Mouse (Mus musculus): ENCODE measurements around the gene Ccdc188.

Gene Ccdc188

DNA sequence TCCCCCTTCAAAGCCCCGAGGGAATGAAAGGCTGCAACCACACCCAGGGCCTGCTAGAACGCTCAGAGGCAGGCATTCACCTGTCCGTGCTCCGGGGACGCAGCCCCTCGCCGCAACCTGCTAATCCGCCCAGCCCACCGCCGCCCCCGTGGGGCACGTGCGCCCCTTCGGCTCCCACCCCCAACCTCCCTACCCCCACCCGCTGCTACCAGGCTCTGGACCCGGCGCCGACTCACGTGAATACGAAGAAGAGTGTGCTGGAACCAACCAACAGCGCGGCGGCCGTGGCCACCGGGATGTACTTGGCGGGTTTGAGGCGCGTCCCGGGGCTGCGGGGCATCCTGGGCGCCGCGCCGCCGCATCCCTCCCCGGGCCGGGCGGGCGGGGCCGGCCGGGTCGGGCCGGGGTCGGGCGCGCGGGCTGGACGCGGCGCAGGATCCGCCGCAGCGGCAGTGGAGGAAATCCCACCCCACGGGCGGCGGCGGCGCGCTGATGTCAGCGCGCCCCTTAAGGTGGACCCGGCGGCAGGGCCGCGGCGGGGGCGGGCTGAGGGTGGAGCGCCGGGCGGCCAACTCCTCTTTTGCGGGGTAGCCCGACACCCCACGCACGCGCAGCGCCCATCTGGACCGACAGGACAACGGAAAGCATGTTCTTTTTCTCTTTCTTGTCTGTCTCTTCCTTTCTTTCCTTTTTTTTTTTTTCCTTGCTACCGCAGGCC, 17.2 kb downstream of the Ccdc188 start, which contains the start of gene Zdhhc8:
Zdhhc8 (minus strand) TSS at position 466 of the 718 bp plus-strand sequence.
- peak; percentile 70 for DNase-seq (ENCODE audit: low read depth, low spot score)

DNA sequence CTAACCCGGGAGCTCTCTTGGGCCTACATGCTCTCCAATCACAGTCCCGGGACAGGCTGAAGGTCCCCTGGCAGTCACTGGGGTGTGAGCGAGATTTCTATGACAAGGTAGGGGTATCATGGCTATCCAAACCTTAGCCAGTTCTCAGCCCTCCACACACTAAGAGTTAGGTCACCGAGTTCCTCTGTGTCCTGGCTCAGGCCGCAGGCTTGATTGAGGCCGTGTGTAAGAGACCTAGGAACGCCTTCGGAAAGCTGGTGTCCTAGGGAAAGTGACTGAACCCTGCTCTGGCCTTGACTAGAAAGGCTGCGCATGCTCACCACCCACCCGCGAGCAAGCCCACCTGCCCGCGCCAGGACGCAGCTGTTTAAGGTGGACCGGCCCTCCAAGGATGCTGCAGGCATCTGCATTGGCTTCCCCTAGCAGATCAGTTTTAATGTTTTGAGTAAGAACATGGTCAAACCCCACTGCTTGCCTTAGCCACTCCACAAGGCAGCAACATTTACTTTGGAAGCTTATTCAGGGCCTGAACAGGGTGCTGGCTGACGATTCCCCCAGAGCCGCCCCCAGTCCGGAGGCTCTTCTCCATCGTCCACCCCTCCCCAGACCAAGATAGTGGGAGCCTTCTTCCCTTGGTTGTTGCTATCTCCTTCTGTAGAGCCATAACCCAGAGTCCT, 17.8 kb downstream of the Ccdc188 start:
- peak; percentile 33 for DNase-seq (ENCODE audit: low read depth, low spot score)

DNA sequence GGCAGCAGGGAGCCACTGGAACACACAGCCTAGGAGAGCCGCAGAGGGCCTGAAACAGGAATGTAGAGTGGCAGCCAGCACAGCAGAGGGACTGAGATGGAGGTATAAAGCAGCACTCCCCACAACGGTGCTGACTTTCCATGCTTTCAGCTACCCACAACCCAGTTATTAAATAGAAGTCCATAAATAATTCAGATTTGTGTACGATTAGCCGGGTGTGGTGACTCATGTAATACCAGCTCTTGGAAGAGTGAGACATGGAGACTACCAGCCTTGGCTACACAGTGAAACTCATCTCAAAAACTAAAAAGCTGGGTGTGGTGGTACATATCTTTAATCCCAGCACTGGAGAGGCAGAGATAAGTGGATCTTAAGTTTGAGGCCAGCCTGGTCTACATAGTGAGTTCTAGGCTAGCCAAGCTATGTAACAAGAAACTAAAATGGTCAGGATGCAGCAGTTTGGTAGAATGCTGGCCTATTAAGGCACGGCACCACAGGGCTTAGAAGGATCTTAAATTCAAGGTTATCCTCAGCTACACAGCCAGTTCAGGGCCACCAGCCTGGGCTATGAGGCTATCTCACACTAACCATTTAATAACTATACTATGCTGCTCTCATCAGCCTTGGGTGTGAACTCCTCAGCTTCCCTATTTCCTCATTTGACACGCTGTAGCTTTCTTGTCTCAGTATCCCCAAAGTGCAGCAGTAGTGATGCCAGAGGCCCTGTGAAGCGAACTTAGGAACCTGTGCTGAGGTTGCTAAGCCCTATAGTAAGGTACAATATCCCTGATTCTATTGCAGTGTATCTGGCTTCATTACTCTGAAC, 19.2 kb downstream of the Ccdc188 start:
- no peak for DNase-seq (ENCODE audit: low read depth, low spot score)

DNA sequence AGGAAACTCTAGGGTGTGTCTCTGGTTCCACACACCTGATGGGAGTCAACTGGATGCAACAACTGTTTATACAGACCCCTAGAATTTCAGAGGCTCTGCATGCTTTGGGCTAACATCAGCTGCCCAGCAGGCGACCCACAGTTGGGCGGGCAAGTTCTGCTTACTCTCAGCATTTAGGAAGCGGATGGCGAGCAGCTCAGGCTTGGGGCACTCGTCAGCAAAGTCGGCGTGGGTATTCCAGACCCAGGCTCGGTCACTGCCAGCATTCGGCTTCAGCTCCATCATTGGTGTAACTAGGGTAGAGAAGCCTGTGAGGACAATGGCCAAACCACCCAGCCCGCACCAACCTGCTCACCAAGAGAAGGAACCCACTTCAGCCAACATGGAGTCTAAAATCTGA, 23.9 kb downstream of the Ccdc188 start:
- DNase-seq (ENCODE audit: low read depth, low spot score) = no peak

DNA sequence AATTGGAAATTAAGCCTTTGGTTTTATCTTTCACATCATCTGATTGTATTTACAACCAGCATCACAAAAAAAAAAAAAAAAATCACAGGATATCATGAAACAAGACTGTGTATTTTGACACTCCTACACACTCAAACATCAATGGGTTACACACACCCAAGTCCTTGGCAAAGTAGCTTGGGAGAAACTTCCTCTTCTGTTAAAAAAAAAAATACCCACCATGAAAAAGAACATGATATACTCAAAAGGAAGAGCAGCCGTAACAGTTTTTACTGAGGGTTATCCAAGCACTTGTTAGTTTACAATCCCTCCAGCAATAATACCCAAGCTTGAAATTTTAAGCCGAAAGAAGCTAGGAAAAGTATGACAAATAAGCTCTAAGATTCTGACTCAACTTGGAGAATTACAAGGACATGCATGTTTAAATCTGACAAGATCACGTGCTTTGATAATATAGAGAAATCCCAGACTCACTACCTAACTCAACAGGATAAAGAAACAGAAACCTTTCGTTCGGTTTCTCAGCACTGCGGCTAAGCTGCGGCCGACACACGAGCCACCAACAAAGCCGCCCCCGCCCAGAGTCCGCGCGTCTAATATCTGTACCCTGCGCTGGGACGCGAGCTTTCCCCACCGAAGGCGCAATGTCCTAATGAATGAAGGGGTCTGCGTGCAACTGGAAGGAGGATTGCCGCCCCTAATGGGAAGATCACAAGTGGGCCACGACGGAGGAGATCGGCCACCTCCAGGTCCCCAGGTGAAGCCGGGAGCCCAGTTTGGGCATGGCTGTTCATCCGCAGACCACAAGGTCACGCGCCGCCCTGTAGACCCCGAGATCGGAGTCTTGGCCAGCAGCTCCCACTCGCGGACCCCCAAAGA, 30.1 kb downstream of the Ccdc188 start:
- no peak for DNase-seq (ENCODE audit: low read depth, low spot score)

DNA sequence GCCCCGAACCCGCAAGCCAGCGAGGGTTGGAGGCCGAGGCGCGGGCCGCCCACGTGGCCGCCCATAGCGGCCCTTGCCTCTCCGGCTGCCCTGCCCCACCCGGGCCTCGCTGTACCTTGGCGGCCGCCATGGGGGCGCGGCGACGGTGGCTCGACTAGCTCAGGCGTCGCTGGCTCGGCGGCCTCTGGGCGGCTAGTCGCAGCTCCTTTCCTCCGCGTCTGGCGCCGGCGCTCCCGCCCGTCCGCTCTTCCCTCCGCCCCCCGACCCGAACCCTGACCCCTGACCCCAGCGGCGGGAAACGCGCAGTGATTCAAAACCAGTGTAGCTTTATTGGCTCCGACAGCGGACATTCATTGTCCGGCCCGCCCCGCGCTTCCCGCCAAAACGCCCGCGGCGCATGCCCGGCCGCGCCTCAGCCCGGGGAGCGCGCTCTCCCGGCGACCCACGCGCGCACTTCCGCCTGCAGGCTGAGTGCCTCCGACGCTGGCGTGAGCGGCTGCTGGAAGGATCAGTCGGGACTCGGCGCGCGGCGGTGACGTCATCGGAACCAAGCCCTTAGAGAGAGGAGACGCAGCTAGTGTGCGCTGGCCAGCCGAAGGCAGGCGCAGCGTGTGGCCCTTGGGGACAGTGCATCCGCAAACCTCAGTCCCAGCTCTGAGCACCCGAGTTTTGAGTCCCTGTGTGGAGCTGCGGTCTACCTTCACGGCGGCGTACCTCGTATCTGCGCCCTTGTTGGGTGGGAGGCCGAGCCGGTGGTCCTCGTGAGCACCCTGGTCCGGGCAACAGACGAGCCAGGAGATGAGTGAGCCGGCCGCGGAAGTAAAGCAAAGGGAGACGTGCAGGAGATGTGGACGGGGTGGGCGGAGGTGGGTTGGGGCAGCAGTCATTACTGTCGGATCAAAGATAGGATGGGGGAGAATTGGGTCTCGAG, 31.0 kb downstream of the Ccdc188 start, which contains the start of the genes Trmt2a and Ranbp1:
Trmt2a (plus strand) TSS at position 247 of the 931 bp plus-strand sequence.
Ranbp1 (minus strand) TSS at position 300 of the 931 bp plus-strand sequence.
- peak; percentile 100 for DNase-seq (ENCODE audit: low read depth, low spot score)

DNA sequence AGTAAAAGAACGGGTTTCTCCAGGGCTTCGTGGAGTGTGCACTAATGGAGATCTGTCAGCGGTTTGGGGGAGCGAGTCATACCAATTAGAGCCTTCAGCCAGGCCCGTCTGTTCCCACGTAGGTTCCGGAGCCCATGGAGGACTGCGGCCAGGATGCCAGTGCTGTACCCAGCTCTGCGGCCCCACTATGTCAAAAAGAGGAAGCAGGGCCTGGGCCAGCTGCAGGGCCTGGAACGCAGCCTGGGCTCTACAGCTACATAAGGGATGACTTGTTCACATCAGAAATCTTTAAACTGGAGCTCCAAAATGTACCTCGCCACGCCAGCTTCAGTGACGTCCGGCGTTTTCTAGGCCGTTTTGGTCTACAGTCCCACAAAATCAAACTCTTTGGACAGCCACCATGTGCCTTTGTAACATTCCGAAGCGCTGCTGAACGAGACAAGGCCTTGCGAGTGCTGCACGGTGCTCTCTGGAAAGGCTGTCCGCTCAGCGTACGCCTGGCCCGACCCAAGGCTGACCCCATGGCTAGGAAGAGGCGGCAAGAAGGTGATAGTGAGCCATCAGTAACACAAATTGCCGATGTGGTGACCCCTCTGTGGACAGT, 31.8 kb downstream of the Ccdc188 start:
- DNase-seq (ENCODE audit: low read depth, low spot score) = peak; percentile 51

DNA sequence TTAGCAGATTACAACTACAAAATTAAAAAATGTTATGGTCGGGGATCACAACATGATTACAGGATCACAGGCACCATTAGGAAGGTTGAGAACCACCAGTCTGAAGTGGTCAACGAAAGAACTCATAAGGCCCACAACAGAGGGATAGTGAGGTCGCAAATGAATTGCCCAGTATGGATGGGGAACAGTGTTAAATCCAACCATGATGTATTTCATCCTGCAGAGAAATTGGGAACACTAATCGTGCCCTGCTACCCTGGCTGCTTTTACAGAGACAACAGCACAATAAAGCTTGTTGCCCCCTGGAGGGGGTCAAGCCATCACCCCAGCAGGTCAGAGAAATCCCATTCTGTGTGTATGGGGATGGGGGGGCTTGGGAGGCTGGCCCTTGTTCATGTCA, 32.6 kb downstream of the Ccdc188 start:
- no peak for DNase-seq (ENCODE audit: low read depth, low spot score)

DNA sequence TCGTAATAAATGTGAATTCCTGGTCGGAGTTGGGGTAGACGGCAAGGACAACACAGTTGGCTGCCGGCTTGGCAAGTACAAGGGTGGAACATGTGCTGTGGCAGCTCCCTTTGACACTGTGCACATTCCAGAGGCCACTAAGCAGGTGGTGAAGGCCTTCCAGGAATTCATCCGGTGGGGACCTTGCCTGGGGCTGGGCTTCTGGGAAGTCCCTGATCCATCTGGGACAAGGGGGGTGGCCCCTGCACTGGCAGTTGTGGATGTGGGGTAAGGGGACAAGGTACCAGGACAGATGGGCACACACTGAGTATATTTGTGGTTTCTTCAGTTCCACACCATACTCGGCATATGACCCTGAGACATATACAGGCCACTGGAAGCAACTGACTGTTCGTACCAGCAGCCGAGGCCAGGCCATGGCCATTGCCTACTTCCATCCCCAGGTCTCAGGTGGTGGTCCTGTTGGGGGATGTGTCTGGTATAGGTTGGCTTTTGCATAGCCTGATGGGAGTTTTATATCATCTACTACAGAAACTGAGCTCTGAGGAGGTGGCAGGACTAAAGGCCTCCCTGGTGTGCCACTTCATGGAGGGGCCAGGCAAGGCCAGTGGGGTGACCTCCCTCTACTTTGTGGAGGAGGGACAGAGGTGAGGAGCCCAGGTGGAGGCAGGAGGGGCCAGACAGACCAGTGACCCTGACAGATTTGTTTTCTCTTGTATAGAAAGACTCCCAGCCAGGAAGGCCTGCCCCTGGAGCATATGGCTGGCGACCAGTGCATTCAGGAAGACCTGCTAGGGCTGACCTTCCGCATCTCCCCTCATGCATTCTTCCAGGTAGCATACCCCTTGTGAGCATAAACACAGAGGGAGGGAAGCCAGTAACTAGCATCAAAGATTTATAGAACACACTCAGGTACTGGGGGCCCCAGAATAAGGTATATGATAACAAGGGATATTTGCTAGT, 33.4 kb downstream of the Ccdc188 start:
- no peak for DNase-seq (ENCODE audit: low read depth, low spot score)

DNA sequence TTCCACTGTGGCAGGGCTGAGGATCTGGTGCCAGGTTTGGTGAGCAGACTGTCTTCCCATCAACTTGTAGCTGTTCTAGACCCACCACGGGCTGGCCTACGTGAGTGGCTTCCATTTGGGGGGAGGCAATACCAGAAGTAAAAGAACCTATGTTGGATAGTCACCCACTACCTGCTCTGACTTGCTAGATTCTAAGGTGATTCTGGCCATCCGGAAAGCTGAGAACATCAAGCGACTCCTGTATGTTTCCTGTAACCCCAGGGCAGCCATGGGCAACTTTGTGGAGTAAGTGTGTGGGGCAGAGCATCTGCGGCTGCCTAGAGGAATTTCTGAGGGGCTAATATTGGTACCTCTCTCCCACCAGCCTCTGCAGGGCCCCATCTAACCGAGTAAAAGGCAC, 35.1 kb downstream of the Ccdc188 start:
- no peak for DNase-seq (ENCODE audit: low read depth, low spot score)

DNA sequence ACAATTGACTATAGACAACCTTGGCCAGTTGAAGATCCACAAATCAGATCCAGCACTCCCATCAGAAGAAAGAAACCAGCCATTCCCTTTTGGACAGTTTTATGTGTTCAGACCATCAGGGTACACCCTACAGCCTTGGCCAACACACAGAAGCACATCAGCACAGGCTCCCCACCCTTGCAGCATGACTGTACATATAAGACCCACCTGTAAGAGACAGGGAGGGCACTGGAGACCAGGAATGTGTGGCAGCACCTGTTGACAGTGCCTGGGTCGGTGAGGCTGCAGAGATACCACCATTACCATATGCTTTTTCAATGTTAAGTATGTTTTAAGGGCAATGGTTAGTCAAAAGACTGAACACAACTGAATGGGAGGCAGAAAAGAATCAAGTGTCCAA, 36.2 kb downstream of the Ccdc188 start:
- no peak for DNase-seq (ENCODE audit: low read depth, low spot score)

DNA sequence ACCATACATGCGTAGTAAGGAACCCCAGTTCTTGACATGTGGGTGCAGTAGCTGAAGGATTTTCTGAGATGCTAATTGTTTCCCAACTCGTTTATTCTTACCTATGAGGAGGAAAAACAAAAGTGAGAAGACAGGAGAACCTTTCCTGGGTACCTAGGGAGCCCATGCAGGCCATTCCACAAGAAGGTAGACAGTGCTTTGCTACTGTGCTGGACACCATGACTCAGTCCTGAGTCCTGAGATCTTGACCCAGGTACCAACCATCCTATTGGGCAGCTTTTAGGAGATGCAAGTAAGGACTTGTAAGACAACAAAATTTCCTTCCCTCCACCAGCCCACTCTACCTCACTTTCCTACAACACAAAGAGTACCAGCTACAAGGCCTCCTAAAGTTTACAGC, 40.5 kb downstream of the Ccdc188 start, which contains the start of gene Gm49776:
Gm49776 (minus strand) TSS at position 101 of the 400 bp plus-strand sequence.
- no peak for DNase-seq (ENCODE audit: low read depth, low spot score)

DNA sequence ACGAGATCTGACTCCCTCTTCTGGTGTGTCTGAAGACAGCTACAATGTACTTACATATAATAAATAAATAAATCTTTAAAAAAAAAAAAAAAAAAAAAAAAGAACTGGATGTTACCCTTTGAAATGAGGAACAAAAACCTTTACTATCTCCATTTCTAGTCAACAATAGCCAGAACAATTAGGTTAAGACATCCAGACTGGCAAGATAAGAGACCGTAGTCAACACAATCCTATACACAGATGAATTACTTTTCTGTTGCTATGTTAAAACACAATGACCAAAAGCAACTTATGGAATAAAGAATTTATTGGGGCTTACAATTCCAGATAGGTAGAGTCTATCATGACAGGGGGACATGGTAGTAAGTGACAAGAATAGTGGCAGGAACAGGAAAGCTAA, 47.3 kb downstream of the Ccdc188 start:
- no peak for DNase-seq (ENCODE audit: low read depth, low spot score)

DNA sequence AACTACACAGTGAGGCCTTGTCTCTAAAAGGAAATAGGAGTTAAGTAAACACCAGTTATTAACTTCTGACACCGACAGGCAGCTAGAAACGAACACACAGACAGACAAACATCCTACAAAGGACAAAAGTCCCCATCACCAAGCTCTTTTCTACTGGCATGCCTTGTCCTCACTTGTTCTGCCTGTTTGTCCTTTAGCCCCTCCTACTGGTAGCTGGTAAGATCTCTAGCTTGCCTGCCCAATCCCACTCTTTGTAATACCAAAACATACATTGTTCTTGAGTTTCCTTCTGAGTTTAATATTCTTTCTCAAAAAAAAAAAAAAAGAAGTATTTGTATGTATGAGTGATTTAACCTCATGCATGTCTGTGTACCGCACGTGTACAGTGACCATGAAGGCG, 50.5 kb downstream of the Ccdc188 start:
- DNase-seq (ENCODE audit: low read depth, low spot score) = peak; percentile 45

Measured in CD4-positive, CD25-positive, alpha-beta regulatory T cell, adult 2 months (primary cell).